Mouse (Mus musculus): ENCODE results near the gene Ddx10. TPM values are rescaled to one million over a fixed set of nuclear protein-coding genes. Genes with fewer than 3 reads are reported as not detected.

Gene Ddx10
- total and polyA plus RNA-seq, 3 experiments, result 45.1 to 48.4 (median 46.5) TPM

- Histone ChIP-seq H3K9me3 (replicated peaks; ENCODE audit: insufficient read depth, low read length) (no peaks in the 10 kb centered on the region), H3K27me3 (ENCODE audit: control insufficient read depth in 1 of 2, insufficient read depth in 2 of 2, low read length in 2 of 2) (peaks cover 7 to 13% of the 10 kb centered on the region in 2 experiments; a peak in 3 of 4 replicates), H3K9ac (ENCODE audit: control insufficient read depth, low read depth, low read length, poor library complexity, severe bottlenecking) (no peak overlapping the region), H3K4me1 (ENCODE audit: control insufficient read depth in 1 of 2, insufficient read depth in 2 of 2, low read length in 2 of 2) (no peaks in the 10 kb centered on the region), H3K4me3 (ENCODE audit: control insufficient read depth in 1 of 2, insufficient read depth in 1 of 2, low read depth in 2 of 2, low read length in 2 of 2) (no peak overlapping the region), H3K36me3 (ENCODE audit: control insufficient read depth in 1 of 2, insufficient read depth in 2 of 2, low read length in 2 of 2) (no peaks in the 10 kb centered on the region), H3K79me2 (ENCODE audit: control insufficient read depth, insufficient read depth, low read length, poor library complexity) (no peaks in the 10 kb centered on the region), H3K27ac (ENCODE audit: control insufficient read depth, low read depth, low read length) (no peak overlapping the region)
- DNase-seq (ENCODE audit: low read depth, low spot score), result no peak
- TF ChIP-seq GABPA (IDR thresholded peaks at IDR 0.05; ENCODE audit: low read depth, low read length), result no peak
- no peak for TF ChIP-seq POLR2A (IDR thresholded peaks at IDR 0.05; ENCODE audit: control insufficient read depth in 1 of 2, insufficient read depth in 1 of 2, low read depth in 1 of 2, low read length in 2 of 2, poor library complexity in 1 of 2)
- no peak for TF ChIP-seq MYB (IDR thresholded peaks at IDR 0.05; ENCODE audit: low read depth, low read length)
- no peak for TF ChIP-seq MAX (IDR thresholded peaks at IDR 0.05; ENCODE audit: low read length)
- TF ChIP-seq CTCF (IDR thresholded peaks at IDR 0.05 in 2 of 3, conservative IDR thresholded peaks at IDR 0.05 in 1 of 3; ENCODE audit: control insufficient read depth in 1 of 3, insufficient read depth in 1 of 3, low read depth in 2 of 3, low read length in 3 of 3, poor library complexity in 1 of 3, severe bottlenecking in 1 of 3), result no peak
- no peak for TF ChIP-seq ZMIZ1 (IDR thresholded peaks at IDR 0.05; ENCODE audit: low read depth, low read length)
- TF ChIP-seq POLR2AphosphoS2 (IDR thresholded peaks at IDR 0.05; ENCODE audit: low read length), result no peak
- no peak for TF ChIP-seq GATA1 (IDR thresholded peaks at IDR 0.05; ENCODE audit: low read depth, low read length)
- TF ChIP-seq NELFE (IDR thresholded peaks at IDR 0.05; ENCODE audit: low read depth, low read length), result no peak
Observed at GRCm38 (mm10) chr9:53265589-53265988, 17.7 kb upstream of the Ddx10 start.

- DNase-seq (ENCODE audit: low read depth, low spot score), result no peak
- Histone ChIP-seq H3K79me2 (ENCODE audit: control insufficient read depth, insufficient read depth, low read length, poor library complexity) (no peaks in the 10 kb centered on the region), H3K9ac (ENCODE audit: control insufficient read depth, low read depth, low read length, poor library complexity, severe bottlenecking) (no peak overlapping the region), H3K27ac (ENCODE audit: control insufficient read depth, low read depth, low read length) (no peak overlapping the region), H3K27me3 (ENCODE audit: control insufficient read depth in 1 of 2, insufficient read depth in 2 of 2, low read length in 2 of 2) (peaks cover 7 to 13% of the 10 kb centered on the region in 2 experiments; a peak in 3 of 4 replicates), H3K9me3 (replicated peaks; ENCODE audit: insufficient read depth, low read length) (no peaks in the 10 kb centered on the region), H3K4me1 (ENCODE audit: control insufficient read depth in 1 of 2, insufficient read depth in 2 of 2, low read length in 2 of 2) (no peaks in the 10 kb centered on the region), H3K36me3 (ENCODE audit: control insufficient read depth in 1 of 2, insufficient read depth in 2 of 2, low read length in 2 of 2) (no peaks in the 10 kb centered on the region), H3K4me3 (ENCODE audit: control insufficient read depth in 1 of 2, insufficient read depth in 1 of 2, low read depth in 2 of 2, low read length in 2 of 2) (no peak overlapping the region)
- no peak for TF ChIP-seq CHD1 (IDR thresholded peaks at IDR 0.05; ENCODE audit: low read depth, low read length)
- TF ChIP-seq HCFC1 (IDR thresholded peaks at IDR 0.05; ENCODE audit: low read depth, low read length), result no peak
- TF ChIP-seq ZC3H11A (IDR thresholded peaks at IDR 0.05; ENCODE audit: low read depth, low read length), result no peak
- TF ChIP-seq BHLHE40 (IDR thresholded peaks at IDR 0.05; ENCODE audit: borderline replicate concordance, low read depth, low read length), result no peak
- no peak for TF ChIP-seq CHD2 (IDR thresholded peaks at IDR 0.05; ENCODE audit: low read length)
- no peak for TF ChIP-seq NRF1 (IDR thresholded peaks at IDR 0.05; ENCODE audit: insufficient read depth, low read depth, low read length, poor library complexity, severe bottlenecking)
- no peak for TF ChIP-seq GATA1 (IDR thresholded peaks at IDR 0.05; ENCODE audit: low read depth, low read length)
- TF ChIP-seq POLR2A (IDR thresholded peaks at IDR 0.05; ENCODE audit: control insufficient read depth in 1 of 2, insufficient read depth in 1 of 2, low read depth in 1 of 2, low read length in 2 of 2, poor library complexity in 1 of 2), result no peak
- no peak for TF ChIP-seq POLR2AphosphoS2 (IDR thresholded peaks at IDR 0.05; ENCODE audit: low read length)
Observed at GRCm38 (mm10) chr9:53264387-53264786, 16.5 kb upstream of the Ddx10 start.

- Histone ChIP-seq H3K27ac (ENCODE audit: control insufficient read depth, low read depth, low read length) (no peak overlapping the region), H3K4me1 (ENCODE audit: control insufficient read depth in 1 of 2, insufficient read depth in 2 of 2, low read length in 2 of 2) (no peaks in the 10 kb centered on the region), H3K9ac (ENCODE audit: control insufficient read depth, low read depth, low read length, poor library complexity, severe bottlenecking) (no peak overlapping the region), H3K4me3 (ENCODE audit: control insufficient read depth in 1 of 2, insufficient read depth in 1 of 2, low read depth in 2 of 2, low read length in 2 of 2) (no peak overlapping the region), H3K36me3 (ENCODE audit: control insufficient read depth in 1 of 2, insufficient read depth in 2 of 2, low read length in 2 of 2) (no peaks in the 10 kb centered on the region), H3K9me3 (replicated peaks; ENCODE audit: insufficient read depth, low read length) (no peaks in the 10 kb centered on the region), H3K27me3 (ENCODE audit: control insufficient read depth in 1 of 2, insufficient read depth in 2 of 2, low read length in 2 of 2) (peaks cover 8 to 11% of the 10 kb centered on the region in 2 experiments; a peak in 3 of 4 replicates), H3K79me2 (ENCODE audit: control insufficient read depth, insufficient read depth, low read length, poor library complexity) (no peaks in the 10 kb centered on the region)
- TF ChIP-seq KAT2A (conservative IDR thresholded peaks at IDR 0.05; ENCODE audit: low read depth, low read length) (no peak), MYC (IDR thresholded peaks at IDR 0.05; ENCODE audit: low read depth, low read length) (no peak), RCOR1 (IDR thresholded peaks at IDR 0.05; ENCODE audit: low read depth, low read length) (no peak), POLR2AphosphoS5 (IDR thresholded peaks at IDR 0.05; ENCODE audit: borderline replicate concordance, low read depth, low read length) (no peak), CHD2 (IDR thresholded peaks at IDR 0.05; ENCODE audit: low read length) (no peak), RAD21 (IDR thresholded peaks at IDR 0.05; ENCODE audit: low read depth, low read length) (no peak)
- no peak for DNase-seq (ENCODE audit: low read depth, low spot score)
Observed at GRCm38 (mm10) chr9:53258199-53258598, 10.3 kb upstream of the Ddx10 start.

All from MEL (cell line).